Mouse (Mus musculus): ENCODE results near the gene Pam16.

Pam16 gene

GRCm38 (mm10) chr16:4624481-4625110 lies at the start of gene Pam16:
Gene Pam16, minus strand, starts transcription at chr16:4624988.
- in situ Hi-C loops (cut with MboI; ENCODE audit: low pct_unique_long_range_greater_than_20kb in 1 of 2, low sequenced_read_pairs in 2 of 2, unreplicated experiment in 1 of 2) = no loop called here

- in situ Hi-C loops (cut with MboI; ENCODE audit: low pct_unique_long_range_greater_than_20kb in 1 of 2, low sequenced_read_pairs in 2 of 2, unreplicated experiment in 1 of 2) = loop anchor here (5.0 to 25.0 kb wide), 2 partner anchors 42 to 362 kb away; no protein-coding TSS in a partner anchor
Observed at GRCm38 (mm10) chr16:4674091-4674490, 49.3 kb upstream of the Pam16 start.

GRCm38 (mm10) chr16:4670317-4670716 lies 45.5 kb upstream of the Pam16 start:
- in situ Hi-C loops (cut with MboI; ENCODE audit: low pct_unique_long_range_greater_than_20kb in 1 of 2, low sequenced_read_pairs in 2 of 2, unreplicated experiment in 1 of 2) = loop anchor here (5.0 to 25.0 kb wide), 2 partner anchors 38 to 358 kb away; no protein-coding TSS in a partner anchor

GRCm38 (mm10) chr16:4667190-4667808 lies 42.5 kb upstream of the Pam16 start:
- in situ Hi-C loops (cut with MboI; ENCODE audit: low pct_unique_long_range_greater_than_20kb in 1 of 2, low sequenced_read_pairs in 2 of 2, unreplicated experiment in 1 of 2) = loop anchor here (5.0 to 25.0 kb wide), 2 partner anchors 35 to 355 kb away; no protein-coding TSS in a partner anchor

- in situ Hi-C loops (cut with MboI; ENCODE audit: low pct_unique_long_range_greater_than_20kb in 1 of 2, low sequenced_read_pairs in 2 of 2, unreplicated experiment in 1 of 2) = loop anchor here (5.0 to 25.0 kb wide), 2 partner anchors 33 to 353 kb away; no protein-coding TSS in a partner anchor
Observed at GRCm38 (mm10) chr16:4665726-4666125, 40.9 kb upstream of the Pam16 start.

- in situ Hi-C loops (cut with MboI; ENCODE audit: low pct_unique_long_range_greater_than_20kb in 1 of 2, low sequenced_read_pairs in 2 of 2, unreplicated experiment in 1 of 2) = loop anchor here (25.0 kb wide), 1 partner anchor 352 kb away; no protein-coding TSS in a partner anchor
Observed at GRCm38 (mm10) chr16:4663806-4664205, 39.0 kb upstream of the Pam16 start.

- in situ Hi-C loops (cut with MboI; ENCODE audit: low pct_unique_long_range_greater_than_20kb in 1 of 2, low sequenced_read_pairs in 2 of 2, unreplicated experiment in 1 of 2) = loop anchor here (25.0 kb wide), 1 partner anchor 349 kb away; no protein-coding TSS in a partner anchor
Observed at GRCm38 (mm10) chr16:4661605-4662004, 36.8 kb upstream of the Pam16 start.

- in situ Hi-C loops (cut with MboI; ENCODE audit: low pct_unique_long_range_greater_than_20kb in 1 of 2, low sequenced_read_pairs in 2 of 2, unreplicated experiment in 1 of 2) = loop anchor here (25.0 kb wide), 1 partner anchor 347 kb away; no protein-coding TSS in a partner anchor
Observed at GRCm38 (mm10) chr16:4659326-4659725, 34.5 kb upstream of the Pam16 start.

- in situ Hi-C loops (cut with MboI; ENCODE audit: low pct_unique_long_range_greater_than_20kb in 1 of 2, low sequenced_read_pairs in 2 of 2, unreplicated experiment in 1 of 2) = loop anchor here (25.0 kb wide), 1 partner anchor 347 kb away; no protein-coding TSS in a partner anchor
Observed at GRCm38 (mm10) chr16:4658781-4659245, 34.0 kb upstream of the Pam16 start.

- in situ Hi-C loops (cut with MboI; ENCODE audit: low pct_unique_long_range_greater_than_20kb in 1 of 2, low sequenced_read_pairs in 2 of 2, unreplicated experiment in 1 of 2) = loop anchor here (25.0 kb wide), 1 partner anchor 344 kb away; no protein-coding TSS in a partner anchor
Observed at GRCm38 (mm10) chr16:4656571-4657081, 31.8 kb upstream of the Pam16 start.

- in situ Hi-C loops (cut with MboI; ENCODE audit: low pct_unique_long_range_greater_than_20kb in 1 of 2, low sequenced_read_pairs in 2 of 2, unreplicated experiment in 1 of 2) = loop anchor here (25.0 kb wide), 1 partner anchor 344 kb away; no protein-coding TSS in a partner anchor
Observed at GRCm38 (mm10) chr16:4655764-4656570, 31.2 kb upstream of the Pam16 start.

GRCm38 (mm10) chr16:4655251-4655734 lies 30.5 kb upstream of the Pam16 start:
- in situ Hi-C loops (cut with MboI; ENCODE audit: low pct_unique_long_range_greater_than_20kb in 1 of 2, low sequenced_read_pairs in 2 of 2, unreplicated experiment in 1 of 2) = loop anchor here (25.0 kb wide), 1 partner anchor 343 kb away; no protein-coding TSS in a partner anchor

- in situ Hi-C loops (cut with MboI; ENCODE audit: low pct_unique_long_range_greater_than_20kb in 1 of 2, low sequenced_read_pairs in 2 of 2, unreplicated experiment in 1 of 2) = loop anchor here (25.0 kb wide), 1 partner anchor 342 kb away; no protein-coding TSS in a partner anchor
Observed at GRCm38 (mm10) chr16:4654706-4655105, 29.9 kb upstream of the Pam16 start.

GRCm38 (mm10) chr16:4652707-4653416 lies 28.1 kb upstream of the Pam16 start:
- in situ Hi-C loops (cut with MboI; ENCODE audit: low pct_unique_long_range_greater_than_20kb in 1 of 2, low sequenced_read_pairs in 2 of 2, unreplicated experiment in 1 of 2) = loop anchor here (25.0 kb wide), 1 partner anchor 341 kb away; no protein-coding TSS in a partner anchor

- in situ Hi-C loops (cut with MboI; ENCODE audit: low pct_unique_long_range_greater_than_20kb in 1 of 2, low sequenced_read_pairs in 2 of 2, unreplicated experiment in 1 of 2) = loop anchor here (25.0 kb wide), 1 partner anchor 339 kb away; no protein-coding TSS in a partner anchor
Observed at GRCm38 (mm10) chr16:4651624-4652023, 26.8 kb upstream of the Pam16 start.

GRCm38 (mm10) chr16:4651081-4651480 lies 26.3 kb upstream of the Pam16 start:
- in situ Hi-C loops (cut with MboI; ENCODE audit: low pct_unique_long_range_greater_than_20kb in 1 of 2, low sequenced_read_pairs in 2 of 2, unreplicated experiment in 1 of 2) = loop anchor here (25.0 kb wide), 1 partner anchor 339 kb away; no protein-coding TSS in a partner anchor

- in situ Hi-C loops (cut with MboI; ENCODE audit: low pct_unique_long_range_greater_than_20kb in 1 of 2, low sequenced_read_pairs in 2 of 2, unreplicated experiment in 1 of 2) = loop anchor here (25.0 kb wide), 1 partner anchor 338 kb away; no protein-coding TSS in a partner anchor
Observed at GRCm38 (mm10) chr16:4650161-4650560, 25.4 kb upstream of the Pam16 start.
